Mouse (Mus musculus) kidney, adult 2 months (tissue): ENCODE results near the gene Sema5b.

Experiments
- CTCF ChIP-seq: fragments of 200-500 bp; conservative IDR thresholded peaks from 2 replicates; pipeline ENCODE4 v1.5.1; 2011; ENCODE audit warnings: low read depth, mild to moderate bottlenecking, control low read depth, low read length, moderate library complexity, mixed read lengths; ENCODE audit not compliant: insufficient read depth, insufficient read length
- POLR2A ChIP-seq: fragments of 200-500 bp; IDR thresholded peaks from one replicate; pipeline ENCODE4 v1.6.1; 2011; ENCODE audit warnings: low read depth, low read length, control low read depth

DNA sequence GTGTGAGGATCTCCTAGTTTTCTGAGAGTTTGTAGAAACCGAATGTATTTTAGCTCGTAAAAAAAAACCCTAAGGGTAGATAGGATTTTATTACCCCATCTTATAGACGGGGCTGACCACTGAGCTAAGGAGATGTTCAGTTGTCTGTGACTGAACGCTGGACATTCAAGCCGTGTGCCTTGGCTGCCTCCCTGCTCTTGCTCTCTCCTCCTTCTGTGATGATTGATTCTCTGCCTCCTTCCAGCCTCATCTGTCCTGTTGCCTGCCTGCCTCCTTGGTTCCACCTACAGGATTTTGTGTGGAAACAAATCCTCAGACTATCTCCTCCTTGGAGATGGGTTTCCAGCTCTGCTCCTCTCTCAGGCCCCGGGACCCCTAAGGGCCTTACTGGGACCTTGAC lies 16.1 kb downstream of the Sema5b start:
- TF ChIP-seq CTCF = no peak
- no peak for TF ChIP-seq POLR2A
